Mouse (Mus musculus) large intestine, adult 2 months (tissue): ENCODE measurements around the gene Npl. TPM values are rescaled to one million over a fixed set of nuclear protein-coding genes. Genes with fewer than 3 reads are reported as not detected.

Experiments
- DNase-seq: peaks from one replicate; pipeline ENCODE4 v3.0.0-alpha.2; 2012; ENCODE audit warnings: low read depth, low spot score
- WGBS: fragments of 180-500 bp; shearing (Covaris S2); methylation state at CpG from one replicate; pipeline ENCODE4 v1.1.7; 2018; 5-methylcytosine and 5-hydroxymethylcytosine counted together
- polyA plus RNA-seq: library from polyadenylated mRNA; depleted of rRNA; stranded (reverse); fragments of >200 nt; gene quantifications from 2 replicates; pipeline ENCODE4 v1.2.3, GENCODE M21; 2012; rRNA removed

The Npl gene
- 2.4 and 9.1 TPM in 2 replicates for polyA plus RNA-seq

DNA sequence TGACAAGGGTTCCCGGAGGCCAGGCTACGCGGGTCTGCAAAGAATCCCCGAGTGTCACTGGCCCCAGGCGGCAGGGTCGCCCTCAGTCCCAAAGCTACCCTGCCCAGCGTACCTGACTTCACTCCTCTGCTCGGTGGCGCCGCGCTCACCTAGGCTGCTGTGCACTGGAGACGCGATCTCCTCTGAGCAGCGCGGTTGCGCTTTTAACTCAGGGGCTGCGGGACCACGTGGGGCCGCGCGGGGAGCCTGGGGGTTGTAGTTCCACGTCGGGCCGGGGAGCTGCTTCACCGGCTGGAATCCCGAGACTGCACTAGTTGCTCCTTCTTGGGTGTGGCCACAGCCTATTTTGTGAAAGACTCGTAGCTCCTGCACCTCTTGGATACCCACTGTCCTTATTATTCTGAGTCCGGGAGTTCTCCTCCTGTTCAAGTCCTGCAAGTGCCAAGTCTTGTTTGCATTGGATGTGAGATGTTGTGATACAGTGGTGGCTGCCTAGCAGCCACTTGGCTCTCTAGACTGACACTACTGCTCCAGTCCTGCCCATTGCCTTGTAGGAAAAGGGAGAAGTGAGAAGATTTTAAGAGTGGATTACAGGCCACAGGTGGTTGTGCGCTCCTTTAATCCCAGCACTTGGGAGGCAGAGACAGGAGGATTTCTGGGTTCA is at the start of gene Npl:
Npl (minus strand) TSS at position 510 of the 664 bp plus-strand sequence.
- no peak for DNase-seq
- whole genome bisulfite sequencing = 4% methylated on average over 29 of the region's 29 CpGs

DNA sequence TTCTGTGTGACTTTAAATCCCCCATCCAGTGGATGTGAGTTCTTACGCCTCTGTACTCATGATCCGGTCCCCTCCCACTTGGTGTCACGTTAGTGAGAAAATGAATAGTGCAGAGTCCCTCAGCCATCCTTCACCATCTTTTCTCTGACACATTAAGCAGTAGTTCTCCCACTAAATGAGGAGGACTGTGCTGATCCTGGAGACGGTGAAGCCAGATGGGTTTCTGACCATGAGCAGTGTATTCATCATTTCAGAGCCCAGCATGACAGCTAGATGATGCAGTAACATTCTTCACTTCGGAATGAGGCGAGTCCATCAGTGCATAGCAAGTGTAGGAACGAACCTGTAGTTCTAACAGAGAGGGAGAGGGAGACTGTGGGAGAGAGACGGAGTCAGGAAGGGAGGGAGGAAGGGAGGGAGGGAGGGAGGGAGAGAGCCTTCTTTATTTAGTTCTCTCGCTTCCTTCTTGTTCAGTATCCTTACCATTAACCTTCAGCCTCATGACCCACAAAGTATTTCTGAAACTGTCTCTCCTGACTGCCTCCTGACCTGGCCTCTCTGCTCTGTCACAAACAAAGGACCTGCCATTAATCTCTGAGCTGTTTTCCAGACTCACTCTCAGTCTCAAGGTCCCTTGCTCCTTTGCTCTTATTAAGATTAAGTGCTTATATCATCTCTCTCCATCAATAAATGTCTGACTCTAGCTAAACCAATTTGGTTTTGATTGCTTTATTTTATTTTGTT is 49.6 kb upstream of the Npl start:
- 45% methylated on average over 9 of the region's 9 CpGs for WGBS

DNA sequence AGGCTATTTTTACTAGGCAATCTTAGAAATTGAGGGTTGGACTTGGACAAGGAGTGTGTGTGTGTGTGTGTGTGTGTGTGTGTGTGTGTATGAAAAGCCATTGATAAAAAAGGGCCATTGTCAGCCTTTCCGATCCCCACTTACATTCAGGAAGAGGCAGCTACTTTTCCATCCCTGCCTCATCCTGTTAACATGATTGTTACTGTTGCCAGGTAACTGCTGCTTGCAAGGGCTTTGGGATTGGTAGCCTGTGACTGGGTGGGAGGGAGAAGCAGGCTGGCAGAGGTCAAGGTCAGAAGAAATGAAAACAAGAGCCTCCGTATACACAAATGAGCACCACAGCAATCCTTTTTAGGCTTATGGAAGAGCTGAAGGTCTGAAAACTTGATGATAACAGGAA is 48.9 kb upstream of the Npl start:
- no peak for DNase-seq
- WGBS = 37% methylated on average over 2 of the region's 2 CpGs

More for the DNA sequence above, 49.6 kb upstream of the Npl start:
- no peak for DNase-seq

DNA sequence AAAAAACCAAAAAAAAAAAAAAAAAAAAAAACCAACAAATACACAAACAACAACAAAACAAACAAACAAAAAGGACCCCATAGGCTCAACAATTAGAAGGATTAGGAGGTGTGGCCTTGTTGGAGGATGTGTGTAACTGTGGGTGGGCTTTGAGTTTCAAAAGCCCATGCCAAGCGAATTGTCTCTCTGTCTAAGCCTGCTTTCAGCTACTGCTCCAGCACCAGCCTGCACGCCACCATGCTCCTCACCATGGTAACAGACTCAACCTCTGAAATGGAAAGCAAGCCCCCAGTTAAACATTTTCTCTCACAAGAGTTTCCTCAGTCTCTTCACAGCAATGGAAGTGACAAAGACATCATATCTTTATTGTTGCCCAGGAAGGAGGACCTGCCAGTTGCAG is 43.8 kb upstream of the Npl start:
- WGBS = 89% methylated on average over 2 of the region's 2 CpGs
- DNase-seq = no peak

DNA sequence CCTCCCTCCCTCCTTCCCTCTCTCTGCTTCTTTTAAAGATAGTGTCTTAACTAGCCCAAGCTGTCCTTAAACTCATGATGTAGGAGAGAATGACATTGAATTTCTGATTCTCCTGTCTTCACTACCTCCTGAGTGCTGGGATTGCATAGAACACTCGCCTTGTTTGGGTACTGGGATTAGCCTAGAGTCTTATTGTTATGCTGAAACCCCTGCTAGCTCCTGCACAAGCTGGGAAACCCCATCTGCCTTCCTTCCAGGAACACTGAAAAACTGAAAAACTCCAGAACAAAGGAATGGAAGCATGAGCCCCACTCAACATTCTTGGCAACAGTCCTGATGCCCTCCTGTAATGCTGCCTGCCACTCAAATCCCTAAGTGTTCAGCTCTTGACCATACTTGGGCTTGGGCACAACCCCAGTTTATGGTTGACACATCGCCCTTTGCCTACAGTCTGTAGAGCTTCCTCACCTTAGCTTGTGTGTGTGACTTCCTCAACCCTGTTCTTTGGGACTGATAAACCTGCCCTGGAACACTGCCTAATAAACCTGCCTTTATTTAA is 40.4 kb upstream of the Npl start:
- DNase-seq = no peak
- 72% methylated on average over 2 of the region's 2 CpGs for WGBS

DNA sequence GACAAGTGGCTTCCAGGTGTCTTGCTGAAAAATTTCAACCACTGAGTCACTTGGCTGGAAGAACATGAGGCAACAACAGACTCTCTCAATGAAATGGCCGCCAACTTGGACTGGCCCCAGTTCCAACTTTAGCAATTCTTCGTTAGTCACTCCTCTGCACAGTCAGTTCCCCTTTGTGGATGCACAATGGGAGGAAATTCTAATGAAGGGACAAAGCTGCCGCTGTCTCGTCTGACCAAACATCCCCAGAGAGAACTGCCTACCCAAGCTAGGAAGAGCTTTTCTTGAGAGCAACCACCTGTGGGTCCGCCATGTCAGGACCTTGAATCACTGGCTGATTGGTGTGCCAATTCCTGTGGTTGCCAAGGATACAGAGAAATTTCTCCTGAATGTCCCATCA is 38.1 kb upstream of the Npl start:
- no peak for DNase-seq
- 82% methylated on average over 5 of the region's 5 CpGs for WGBS

DNA sequence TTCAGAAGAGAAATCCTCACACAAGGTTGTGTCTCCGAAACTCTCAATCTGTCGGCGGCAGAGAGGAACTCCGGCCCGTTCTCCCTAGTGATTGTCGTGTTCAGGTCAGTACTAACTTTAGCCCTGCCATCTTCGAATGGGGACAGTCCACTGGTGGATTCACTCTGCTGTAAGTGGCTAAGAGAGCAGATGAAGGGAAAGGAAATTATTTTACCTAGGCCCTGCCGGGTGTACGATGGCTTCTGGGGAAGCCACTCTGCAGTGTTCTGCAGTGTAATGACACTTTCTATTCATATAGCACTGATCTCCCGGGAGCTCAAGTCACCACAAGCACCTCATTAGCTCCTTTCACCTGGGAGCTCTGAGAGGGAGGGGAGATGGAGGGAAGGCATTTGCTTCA is 37.0 kb upstream of the Npl start:
- no peak for DNase-seq
- WGBS = 88% methylated on average over 10 of the region's 10 CpGs

DNA sequence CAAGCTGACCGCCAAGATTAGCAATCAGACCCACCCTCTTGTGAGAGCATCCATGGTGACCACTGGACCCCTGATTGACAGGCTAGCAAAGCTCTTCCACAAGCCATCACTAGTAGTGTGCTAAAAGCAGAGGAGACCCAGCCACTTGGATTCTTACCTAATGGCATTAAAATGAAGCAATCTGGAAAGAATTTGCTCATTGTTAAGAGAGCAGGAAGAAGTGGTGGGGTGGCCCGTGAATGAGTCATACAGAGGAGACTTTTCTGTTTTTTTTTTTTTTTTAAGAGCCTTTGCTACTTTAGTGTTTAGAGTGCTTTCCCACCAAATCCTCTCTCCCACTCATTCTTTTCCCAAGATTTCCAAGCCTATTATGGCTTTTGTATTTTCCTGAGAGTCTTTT is 35.9 kb upstream of the Npl start:
- WGBS = 47% methylated on average over 2 of the region's 2 CpGs

DNA sequence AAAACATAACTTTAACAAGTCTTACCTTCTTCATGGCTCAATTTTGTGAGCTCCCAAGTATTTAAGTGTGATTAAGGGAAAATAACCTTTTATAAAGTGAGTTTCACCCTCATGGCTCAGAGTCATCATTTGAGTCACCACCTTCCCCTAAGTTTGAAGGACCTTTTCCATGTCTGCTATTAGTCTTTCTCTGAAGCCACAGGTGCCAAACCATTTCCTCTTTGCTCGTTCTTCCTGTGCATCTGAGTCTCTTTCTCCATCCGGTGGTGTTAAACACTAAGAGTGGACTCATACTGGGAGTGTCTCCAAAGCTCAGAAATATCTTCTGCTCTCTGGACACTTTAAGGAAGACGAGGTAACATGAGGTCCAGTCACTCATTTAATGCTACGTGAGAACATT is 33.3 kb upstream of the Npl start:
- DNase-seq = no peak
- WGBS = 63% methylated on average over 4 of the region's 4 CpGs

More for the DNA sequence above, 35.9 kb upstream of the Npl start:
- no peak for DNase-seq

DNA sequence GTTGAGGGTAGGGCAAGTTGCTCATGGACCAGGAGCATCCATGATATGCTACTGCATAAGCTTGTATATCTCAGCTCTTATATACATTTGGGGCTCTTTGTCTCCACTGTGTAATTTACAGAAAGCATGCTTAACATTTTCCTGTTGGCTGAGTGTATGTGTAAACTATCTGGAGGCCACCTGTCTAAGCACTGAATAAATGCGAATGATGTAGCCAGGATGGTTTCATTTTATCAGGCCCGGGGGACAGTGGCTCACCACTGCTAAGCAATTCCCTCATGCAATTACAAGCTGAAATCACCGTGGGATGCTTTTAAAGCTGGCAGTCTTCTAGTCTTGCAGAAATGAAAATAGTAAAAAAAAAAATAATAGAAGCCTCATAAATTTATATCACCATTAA is 24.9 kb upstream of the Npl start:
- 68% methylated on average over 3 of the region's 3 CpGs for WGBS
- no peak for DNase-seq

DNA sequence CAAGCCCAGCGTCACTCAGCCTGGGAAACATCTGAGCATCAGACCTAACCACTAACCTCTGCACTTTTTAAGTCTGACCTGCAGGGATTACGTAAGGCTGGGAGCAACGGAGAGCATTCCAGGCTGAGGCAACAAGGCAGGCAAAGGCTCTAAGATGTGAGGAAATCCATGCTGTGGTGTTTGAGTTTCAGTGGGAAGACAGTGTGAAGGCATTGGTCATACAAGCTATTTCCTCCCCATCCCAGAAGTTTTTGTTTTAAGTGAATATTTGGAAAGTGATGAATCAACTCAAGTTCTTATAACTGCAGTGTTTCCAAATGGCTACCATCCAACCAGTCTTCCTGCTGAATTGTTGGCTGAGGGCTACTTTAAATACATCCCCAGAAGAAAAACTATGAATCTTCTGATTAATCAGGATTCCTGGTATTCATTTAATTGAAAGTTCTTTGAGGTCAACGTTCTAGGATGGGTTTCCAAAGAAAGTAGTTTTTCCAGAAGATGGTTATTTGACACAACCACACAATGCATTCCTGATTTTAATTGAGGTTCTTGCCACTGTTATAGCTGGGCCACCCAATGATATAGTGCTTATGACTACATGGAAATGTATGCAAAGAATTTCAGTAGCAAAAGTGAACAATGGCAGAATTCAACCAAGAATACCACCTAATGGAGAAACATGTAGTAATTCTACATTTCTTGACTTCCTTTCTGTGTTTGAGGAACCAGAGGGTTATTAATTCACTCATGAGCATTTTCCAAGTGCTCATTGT is 22.6 kb upstream of the Npl start:
- WGBS = 63% methylated on average over 4 of the region's 4 CpGs
- DNase-seq = no peak

DNA sequence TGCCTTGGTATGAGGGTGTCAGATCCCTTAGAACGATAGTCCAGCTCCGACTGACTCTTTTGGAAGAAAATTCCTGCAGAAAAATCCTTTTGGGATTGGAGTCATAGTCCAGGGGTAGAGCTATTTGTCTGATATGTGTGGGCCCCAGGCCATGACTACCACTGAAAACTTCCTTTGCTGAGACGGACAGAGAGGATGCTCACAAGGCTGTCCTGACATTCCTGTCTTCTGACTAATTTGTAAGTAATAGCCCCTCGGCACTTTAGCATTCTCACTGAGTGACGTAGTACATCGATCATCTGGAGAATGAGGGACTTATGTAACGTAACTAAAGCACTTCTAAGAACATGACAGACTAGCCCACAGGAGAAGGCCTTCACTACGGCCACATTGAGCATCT is 15.9 kb upstream of the Npl start:
- no peak for DNase-seq
- 63% methylated on average over 8 of the region's 8 CpGs for WGBS

DNA sequence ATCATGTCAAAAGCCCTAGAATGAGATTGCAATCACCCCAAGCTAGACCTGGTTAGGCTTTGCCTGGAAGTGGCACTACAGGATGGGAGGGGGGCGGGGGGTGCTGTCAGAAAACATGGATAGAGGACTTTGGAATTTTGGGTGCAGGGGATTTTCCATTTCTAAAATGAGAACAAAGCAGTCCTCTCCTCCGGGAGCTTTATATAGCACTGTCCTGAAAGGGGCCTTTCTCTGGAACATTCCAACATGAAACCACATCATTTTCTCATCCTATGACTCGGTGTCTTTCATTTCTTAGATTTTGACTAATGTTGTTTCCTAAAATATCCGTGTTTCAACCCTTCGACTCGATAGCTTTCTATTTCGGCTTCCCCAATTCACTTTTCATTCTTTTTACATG is 14.9 kb upstream of the Npl start:
- WGBS = 84% methylated on average over 7 of the region's 7 CpGs
- no peak for DNase-seq

DNA sequence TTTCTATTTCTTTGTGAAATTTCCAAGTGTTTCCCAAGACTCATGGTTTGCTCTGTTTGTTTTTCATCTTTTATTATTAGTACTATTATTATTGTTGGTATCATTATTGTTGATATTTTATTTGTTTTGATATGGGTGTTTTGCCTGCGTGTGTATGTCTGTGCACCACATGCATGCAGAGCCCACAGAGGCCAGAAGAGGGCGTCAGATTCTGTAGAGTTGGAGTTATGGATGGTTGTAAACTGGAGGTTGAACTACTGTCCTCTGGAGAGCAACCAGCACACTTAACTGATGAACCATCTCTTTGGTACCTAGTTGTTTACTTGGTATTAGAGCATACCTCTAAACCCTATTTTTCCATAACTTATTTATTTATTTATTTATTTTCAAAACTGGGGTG is 13.8 kb upstream of the Npl start:
- 57% methylated on average over 2 of the region's 2 CpGs for WGBS

DNA sequence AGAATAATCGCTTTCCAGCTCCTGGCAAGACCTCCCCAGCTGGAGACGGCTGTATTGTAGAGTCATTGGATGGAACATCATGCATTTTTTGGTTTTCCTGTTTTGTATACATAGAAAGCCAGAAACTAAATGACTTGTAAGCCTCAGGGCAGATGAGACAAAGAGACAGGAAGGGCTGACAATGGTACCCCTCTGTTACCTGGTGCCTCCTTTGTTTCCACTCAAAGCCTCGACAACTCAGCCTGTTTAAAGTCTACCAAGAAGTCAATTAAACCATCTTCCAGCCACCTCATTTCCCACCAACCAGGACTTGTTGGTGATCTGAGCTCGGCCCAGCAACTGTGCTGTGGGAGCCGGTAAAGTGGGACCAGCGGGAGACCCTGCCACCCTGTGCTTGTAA is 11.0 kb upstream of the Npl start:
- DNase-seq = no peak
- WGBS = 74% methylated on average over 6 of the region's 6 CpGs

More for the DNA sequence above, 13.8 kb upstream of the Npl start:
- DNase-seq = no peak

DNA sequence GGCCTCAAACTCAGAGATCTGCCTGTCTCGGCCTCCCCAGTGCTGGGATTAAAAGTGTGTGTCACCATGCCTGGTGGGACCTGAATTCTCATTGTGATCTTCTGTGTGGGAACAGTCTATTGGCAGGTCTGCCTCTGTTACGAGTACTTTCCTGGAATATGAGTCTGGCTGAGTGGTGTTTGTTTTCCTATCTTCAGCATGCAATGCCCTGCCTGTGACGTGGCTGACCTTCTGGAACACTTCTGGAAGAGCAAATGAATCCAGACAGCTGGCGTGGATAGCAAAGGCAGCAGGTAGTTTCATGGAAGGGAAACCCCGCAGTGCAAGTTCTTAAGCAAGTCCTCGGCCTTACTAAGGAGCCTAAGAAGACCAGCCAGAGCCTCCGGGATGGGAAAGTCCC is 9.9 kb upstream of the Npl start:
- DNase-seq = peak; percentile 6
- WGBS = 21% methylated on average over 7 of the region's 7 CpGs

DNA sequence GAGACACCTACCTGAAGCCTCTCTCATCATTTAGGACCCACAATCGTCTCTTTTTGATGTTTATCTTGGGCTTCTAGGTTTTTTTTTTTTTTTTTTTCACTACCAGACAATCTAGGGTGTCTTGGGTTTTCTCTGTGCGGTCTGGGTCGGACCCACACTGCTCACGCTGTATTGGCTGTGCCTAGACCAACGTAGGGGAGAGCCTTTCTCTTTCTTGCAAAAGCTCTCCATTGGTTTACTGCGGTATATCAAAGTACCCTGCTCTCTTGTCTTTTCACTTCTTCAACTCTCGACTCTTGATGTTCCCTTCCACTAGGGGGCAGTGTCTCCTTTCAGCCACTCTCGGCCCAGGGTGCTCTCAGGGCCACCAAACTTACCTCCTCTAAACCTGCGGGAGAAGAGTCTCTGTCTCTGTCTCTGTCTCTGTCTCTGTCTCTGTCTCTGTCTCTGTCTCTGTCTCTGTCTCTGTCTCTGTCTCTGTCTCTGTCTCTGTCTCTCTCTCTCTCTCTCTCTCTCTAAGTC is 9.3 kb upstream of the Npl start:
- 26% methylated on average over 9 of the region's 9 CpGs for WGBS
- DNase-seq = peak; percentile 70

DNA sequence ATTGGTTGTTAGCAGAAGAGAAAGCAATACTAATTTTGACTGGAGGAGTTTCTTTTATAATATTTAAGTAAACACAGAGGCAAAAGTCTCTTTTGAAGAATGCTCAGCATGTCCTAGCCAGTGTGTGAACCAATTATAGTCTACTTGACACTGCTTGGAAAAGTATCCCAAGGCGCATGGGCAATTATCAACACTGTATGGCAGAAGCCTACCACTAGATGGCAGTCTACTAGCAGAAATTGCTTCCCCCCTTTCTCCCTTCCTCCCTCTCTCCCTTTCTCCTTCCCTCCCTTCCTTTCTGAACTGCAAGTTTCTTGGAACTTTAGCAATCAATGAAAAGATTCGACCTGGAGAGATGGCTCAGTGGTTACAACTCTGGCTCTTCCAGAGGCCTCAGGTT is 7.1 kb upstream of the Npl start:
- 10% methylated on average over 2 of the region's 2 CpGs for WGBS
- DNase-seq = peak; percentile 19

DNA sequence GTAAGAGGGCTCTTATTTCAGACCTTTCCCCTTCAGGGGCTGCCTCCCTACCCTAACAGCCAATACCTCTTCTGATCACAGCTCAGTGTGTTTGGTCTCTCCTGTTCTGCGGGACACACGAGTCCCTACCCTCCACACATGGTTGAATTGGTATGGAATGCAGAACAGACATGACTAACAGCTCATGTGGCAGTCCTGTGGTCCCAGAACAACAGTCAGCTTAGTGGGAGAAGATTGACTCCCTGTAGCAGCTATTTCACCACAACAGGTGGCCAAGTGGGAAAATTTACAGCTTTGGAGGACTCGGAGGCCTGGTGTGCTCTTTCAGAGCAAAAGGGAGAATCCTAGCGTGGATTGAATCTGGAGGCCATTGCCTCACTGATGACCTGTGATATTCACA is 6.4 kb upstream of the Npl start:
- 94% methylated on average over 4 of the region's 4 CpGs for WGBS
- DNase-seq = no peak

DNA sequence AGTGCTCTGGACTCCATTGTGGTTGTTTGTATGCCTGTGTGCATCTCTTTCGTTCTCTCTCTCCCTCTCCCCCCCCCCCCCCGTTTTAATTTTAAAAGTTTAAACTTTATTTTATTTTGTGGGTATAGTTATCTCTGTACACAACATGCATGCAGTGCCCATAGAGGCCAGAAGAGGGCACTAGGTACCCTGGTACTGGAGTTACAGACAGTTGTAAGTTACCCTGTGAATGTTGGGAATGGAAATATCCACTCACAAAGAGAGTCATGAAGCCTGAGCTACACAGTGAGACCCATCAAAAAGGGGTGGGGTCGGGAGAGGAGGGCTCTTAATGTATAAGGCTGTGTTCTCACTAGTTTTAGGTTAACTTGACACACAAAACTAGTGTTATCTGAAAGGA is 969 bp upstream of the Npl start:
- no peak for DNase-seq
- WGBS = 22% methylated on average over 3 of the region's 3 CpGs
